Mouse (Mus musculus) testis, adult 10 weeks (tissue): Measurements from ENCODE around the gene Nubp2. TPM values are rescaled to one million over a fixed set of nuclear protein-coding genes. Genes with fewer than 3 reads are reported as not detected.

Experiments used
- polyA plus RNA-seq: library from polyadenylated mRNA; stranded (reverse); fragments of 350-450 nt; fragmentation: Illumina TruSeq; extraction: RNeasy Lipid Tissue Mini Kit (QIAGEN cat#74804); gene quantifications from one replicate; pipeline ENCODE4 v1.2.3, GENCODE M21; 2014; ENCODE audit warnings: low read depth, low replicate concordance

Gene Nubp2
- polyA plus RNA-seq = 19.6 TPM

GRCm38 (mm10) chr17:24886134-24886931 lies at the start of gene Nubp2, which contains the start of gene Spsb3:
Nubp2 (minus strand) TSS chr17:24886349.
Spsb3 (plus strand) TSS chr17:24886643.

GRCm38 (mm10) chr17:24896241-24896992 lies 10.3 kb upstream of the Nubp2 start, which contains the start of gene Nme3:
Nme3 (plus strand) TSS chr17:24896500.

GRCm38 (mm10) chr17:24894995-24895547 lies 8.9 kb upstream of the Nubp2 start, which contains the start of the genes Eme2 and Mrps34:
Eme2 (minus strand) TSS chr17:24895087.
Mrps34 (plus strand) TSS chr17:24895116.

DNA sequence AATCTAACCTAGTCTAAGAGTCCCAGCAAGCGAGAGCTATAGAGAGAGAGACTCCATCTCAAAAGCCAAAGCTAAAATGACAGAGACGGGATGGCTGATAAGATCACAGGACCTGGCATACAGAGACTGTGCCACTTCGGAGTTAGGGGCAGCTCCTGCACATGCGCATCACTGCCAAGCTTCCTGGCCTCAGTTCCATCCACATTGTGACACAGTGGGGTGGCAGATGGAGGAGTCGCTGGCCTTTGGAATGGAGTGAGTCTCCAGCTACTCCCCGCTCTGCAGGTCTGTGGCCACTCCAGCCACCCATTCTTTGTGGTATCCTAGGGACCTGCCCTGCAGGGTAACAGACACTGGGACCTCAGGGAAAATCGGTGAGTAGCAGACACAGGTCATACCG lies 20.4 kb downstream of the Nubp2 start, which contains the start of gene Igfals:
TSS of gene Igfals (plus strand) at position 222 of the 400 bp plus-strand sequence.

DNA sequence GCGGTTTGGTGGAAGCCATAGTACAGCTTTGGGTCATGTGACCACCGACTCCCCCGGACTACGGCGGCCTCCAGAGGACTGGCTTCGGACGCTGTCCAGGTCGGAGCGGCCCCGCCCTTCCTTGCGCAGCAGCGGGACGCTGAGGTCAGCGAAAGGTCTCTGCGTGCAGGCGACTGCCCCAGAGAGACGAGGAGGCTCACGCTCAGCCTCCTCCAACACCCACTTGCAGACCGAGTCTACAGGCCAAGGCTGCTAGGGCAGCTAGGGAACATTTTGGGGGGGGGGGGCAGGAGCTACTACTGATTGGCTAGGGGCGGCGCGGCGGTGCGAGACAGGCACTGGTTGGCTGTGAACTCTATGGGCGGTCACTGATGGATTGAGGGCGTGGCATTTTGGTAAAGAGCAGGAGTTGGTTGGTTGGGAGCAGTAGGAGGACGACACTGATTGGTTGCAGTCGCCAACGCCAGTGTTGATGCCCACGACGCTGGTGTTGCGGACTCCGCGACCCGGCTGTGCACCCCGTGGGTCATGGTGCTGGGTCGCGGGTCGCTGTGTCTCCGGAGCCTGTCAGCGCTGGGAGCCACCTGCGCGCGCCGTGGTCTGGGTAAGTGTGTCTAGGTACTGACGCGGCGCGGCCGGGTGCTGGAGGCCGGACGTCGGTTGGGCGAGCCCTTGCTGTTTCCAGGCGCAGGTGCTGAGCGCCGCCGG lies 35.9 kb downstream of the Nubp2 start, which contains the start of gene Fahd1:
TSS of gene Fahd1 (minus strand) at position 300 of the 708 bp plus-strand sequence.

GRCm38 (mm10) chr17:24839842-24840241 lies 46.3 kb downstream of the Nubp2 start, which contains the start of gene Hagh:
Hagh (plus strand) TSS chr17:24840143.

Other genes with a start within 250 kb of the Nubp2 start
- 0.57 TPM for gene Slc9a3r2, start 236.0 kb downstream of the Nubp2 start, polyA plus RNA-seq
- not detected for gene Npw, start 227.9 kb downstream of the Nubp2 start, polyA plus RNA-seq
- gene Zfp598, start 216.7 kb downstream of the Nubp2 start, polyA plus RNA-seq = 1.4 TPM
- 0.11 TPM for gene Syngr3, start 196.4 kb downstream of the Nubp2 start, polyA plus RNA-seq
- 29.2 TPM for gene Gfer, start 190.2 kb downstream of the Nubp2 start, polyA plus RNA-seq
- gene Noxo1, start 190.1 kb downstream of the Nubp2 start, polyA plus RNA-seq = 12.7 TPM
- 0.29 TPM for gene Tbl3, start 178.7 kb downstream of the Nubp2 start, polyA plus RNA-seq
- 46.8 TPM for gene Rnf151, start 168.3 kb downstream of the Nubp2 start, polyA plus RNA-seq
- gene Rps2, start 168.2 kb downstream of the Nubp2 start, polyA plus RNA-seq = 129 TPM
- gene Ndufb10, start 161.9 kb downstream of the Nubp2 start, polyA plus RNA-seq = 69.2 TPM
- not detected for gene Rpl3l, start 158.5 kb downstream of the Nubp2 start, polyA plus RNA-seq
- gene Msrb1, start 149.7 kb downstream of the Nubp2 start, polyA plus RNA-seq = 1.1 TPM
- not detected for gene Hs3st6, start 133.4 kb downstream of the Nubp2 start, polyA plus RNA-seq
- 67.9 TPM for gene Meiob, start 82.1 kb downstream of the Nubp2 start, polyA plus RNA-seq
- 93.5 TPM for gene Hagh, start 46.2 kb downstream of the Nubp2 start, polyA plus RNA-seq
- gene Fahd1, start 36.0 kb downstream of the Nubp2 start, polyA plus RNA-seq = 25.4 TPM
- not detected for gene Igfals, start 20.4 kb downstream of the Nubp2 start, polyA plus RNA-seq
- 1.6 TPM for gene Spsb3, start 294 bp upstream of the Nubp2 start, polyA plus RNA-seq
- gene Eme2, start 8.7 kb upstream of the Nubp2 start, polyA plus RNA-seq = 1.9 TPM
- 0.64 TPM for gene Mrps34, start 8.8 kb upstream of the Nubp2 start, polyA plus RNA-seq
- gene Nme3, start 10.2 kb upstream of the Nubp2 start, polyA plus RNA-seq = 0.69 TPM
- 4.3 TPM for gene Mapk8ip3, start 50.6 kb upstream of the Nubp2 start, polyA plus RNA-seq
- 13.2 TPM for gene Jpt2, start 74.3 kb upstream of the Nubp2 start, polyA plus RNA-seq
- 13.1 TPM for gene Cramp1l, start 129.4 kb upstream of the Nubp2 start, polyA plus RNA-seq
- 141 TPM for gene Ift140, start 129.7 kb upstream of the Nubp2 start, polyA plus RNA-seq
- 1.2 TPM for gene Tmem204, start 197.2 kb upstream of the Nubp2 start, polyA plus RNA-seq
- 0.48 TPM for gene Telo2, start 229.6 kb upstream of the Nubp2 start, polyA plus RNA-seq
- gene Ptx4, start 234.4 kb upstream of the Nubp2 start, polyA plus RNA-seq = not detected
- 3.2 TPM for gene Clcn7, start 247.0 kb upstream of the Nubp2 start, polyA plus RNA-seq